Comparison of ENCODE assay signal across 13 mouse cellular contexts in genomic region chr12:80249539-80249938, GRCm38 (mm10). TPM values are rescaled to one million over a fixed set of nuclear protein-coding genes. Genes with fewer than 3 reads are reported as not detected.
A peak's percentile ranks its signal among the peaks of the same experiment; 100 is the strongest.
DNase-seq lines count a peak whose midpoint lies in the region; ATAC-seq and TF ChIP-seq lines count a peak whose summit lies in the region.
"Had no signal": no experiment of that assay in that cellular context is flagged by ENCODE, and none has a peak within 500 bp of the region (broad histone marks: within the 10 kb centered on the region; RNA-seq: fewer than 3 reads in every experiment).

No protein-coding gene starts in this region.

- no peak for TF ChIP-seq CTCF in gastrocnemius, adult 2 months (IDR thresholded peaks at IDR 0.05)
- no peak for TF ChIP-seq CTCF in heart, adult 2 months (IDR thresholded peaks at IDR 0.05)
- no peak for TF ChIP-seq CTCF in liver, postnatal 0 days (IDR thresholded peaks at IDR 0.05; ENCODE audit: low read depth)

- H3K4me1 ChIP-seq in heart, adult 2 months (ENCODE audit: control insufficient read depth, insufficient read depth, low read length) = peaks cover 25% of the 10 kb centered on the region
- peaks cover 18% of the 10 kb centered on the region for H3K4me1 ChIP-seq in liver, postnatal 0 days (ENCODE audit: insufficient read depth)
- peaks cover 9% of the 10 kb centered on the region for H3K4me1 ChIP-seq in hindbrain, embryonic 16.5 days (ENCODE audit: control insufficient read depth, insufficient read depth, low read depth, low read length)

- TF ChIP-seq POLR2A in heart, adult 2 months (IDR thresholded peaks at IDR 0.05; ENCODE audit: insufficient read depth, low read depth, low read length) = no peak

- no peak overlapping the region for H3K9ac ChIP-seq in heart, adult 2 months (ENCODE audit: low read depth, low read length)
- H3K9ac ChIP-seq in liver, postnatal 0 days (replicated peaks) = no peak overlapping the region
- H3K9ac ChIP-seq in hindbrain, embryonic 16.5 days (ENCODE audit: low read depth, low read length) = no peak overlapping the region
- H3K9ac ChIP-seq: midbrain, embryonic 12.5 days had no signal

- H3K27me3 ChIP-seq in heart, adult 2 months (ENCODE audit: control insufficient read depth, insufficient read depth, low read length) = no peaks in the 10 kb centered on the region
- H3K27me3 ChIP-seq in liver, postnatal 0 days (ENCODE audit: insufficient read depth, low read length) = no peaks in the 10 kb centered on the region
- H3K27me3 ChIP-seq in hindbrain, embryonic 16.5 days (replicated peaks; ENCODE audit: control insufficient read depth, insufficient read depth, low read length) = no peaks in the 10 kb centered on the region
- H3K27me3 ChIP-seq: midbrain, embryonic 12.5 days had no signal

- DNase-seq in gastrocnemius, adult 2 months = peak; percentile 36
- DNase-seq in gastrocnemius, postnatal 4 days (ENCODE audit: low spot score in 2 of 2) = no peak
- DNase-seq in heart, adult 2 months = peak in 1 of 2 experiments; percentile 43
- DNase-seq in heart, postnatal 25 days (ENCODE audit: low spot score) = peak; percentile 36
- DNase-seq in liver, postnatal 0 days = no peak
- no peak for DNase-seq in layer of hippocampus, postnatal 10 days (ENCODE audit: low spot score in 2 of 2)
- no peak for DNase-seq in right cerebral cortex, postnatal 10 days (ENCODE audit: low spot score in 2 of 2)
- DNase-seq: adrenal gland, adult 8-10 months; cerebellum, postnatal 25 days had no signal

- H3K4me3 ChIP-seq in gastrocnemius, adult 2 months = no peak overlapping the region
- H3K4me3 ChIP-seq in heart, adult 2 months = no peak overlapping the region
- no peak overlapping the region for H3K4me3 ChIP-seq in liver, postnatal 0 days (ENCODE audit: low read depth, low read length)
- no peak overlapping the region for H3K4me3 ChIP-seq in hindbrain, embryonic 16.5 days (ENCODE audit: low read length)
- H3K4me3 ChIP-seq: midbrain, embryonic 12.5 days had no signal

- peak overlapping the region; percentile 56 for H3K27ac ChIP-seq in gastrocnemius, adult 2 months
- peak overlapping the region; percentile 41 for H3K27ac ChIP-seq in heart, adult 2 months
- H3K27ac ChIP-seq in liver, postnatal 0 days (ENCODE audit: low read depth) = peak overlapping the region; percentile 66
- H3K27ac ChIP-seq in hindbrain, embryonic 16.5 days (ENCODE audit: low read depth, low read length) = no peak overlapping the region
- H3K27ac ChIP-seq: midbrain, embryonic 12.5 days had no signal

- TF ChIP-seq EP300 in heart, adult 2 months (IDR thresholded peaks at IDR 0.05; ENCODE audit: insufficient read depth, low read depth, low read length) = peak; percentile 47; the same call in 1 of the 2 replicates
- TF ChIP-seq EP300 in liver, postnatal 0 days (IDR thresholded peaks at IDR 0.05; ENCODE audit: low read depth) = no peak

- 29% methylated on average over 6 of the region's 6 CpGs for WGBS in heart, adult 2 months
- 64% methylated on average over 6 of the region's 6 CpGs for WGBS in liver, postnatal 0 days (ENCODE audit: insufficient replicate concordance)
- WGBS in hindbrain, embryonic 16.5 days = 78% methylated on average over 6 of the region's 6 CpGs

- no peak; the same call in 1 of the 2 replicates for ATAC-seq in liver, postnatal 0 days
- no peak for ATAC-seq in hindbrain, embryonic 16.5 days
- ATAC-seq: inflammation-experienced regulatory T-cells, adult 6 months; lung, postnatal 0 days had no signal

- no peaks in the 10 kb centered on the region for H3K9me3 ChIP-seq in liver, postnatal 0 days (ENCODE audit: low read length)
- H3K9me3 ChIP-seq in hindbrain, embryonic 16.5 days (ENCODE audit: control insufficient read depth, low read length) = no peaks in the 10 kb centered on the region
- H3K9me3 ChIP-seq: midbrain, embryonic 12.5 days had no signal

- peaks cover 3% of the 10 kb centered on the region for H3K79me2 ChIP-seq in heart, adult 2 months (replicated peaks; ENCODE audit: control insufficient read depth, insufficient read depth, low read length)

- H3K4me2 ChIP-seq in liver, postnatal 0 days (ENCODE audit: low read depth, low read length) = no peak overlapping the region
- no peak overlapping the region for H3K4me2 ChIP-seq in hindbrain, embryonic 16.5 days (ENCODE audit: low read length)
- H3K4me2 ChIP-seq: midbrain, embryonic 12.5 days had no signal

- intact Hi-C loops in gastrocnemius, adult 2 months (cut with DNase I) = no loop called here
- intact Hi-C loops in heart, adult 2 months (cut with DNase I) = no loop called here
- intact Hi-C loops in heart, postnatal 25 days (cut with DNase I) = loop anchor here (5.0 kb wide), 1 partner anchor 73 kb away; no protein-coding TSS in a partner anchor

- no peaks in the 10 kb centered on the region for H3K36me3 ChIP-seq in heart, adult 2 months (ENCODE audit: control insufficient read depth, insufficient read depth, low read length)
- no peaks in the 10 kb centered on the region for H3K36me3 ChIP-seq in liver, postnatal 0 days (replicated peaks; ENCODE audit: insufficient read depth, low read length)
- no peaks in the 10 kb centered on the region for H3K36me3 ChIP-seq in hindbrain, embryonic 16.5 days (ENCODE audit: control insufficient read depth, insufficient read depth, low read length)
- H3K36me3 ChIP-seq: midbrain, embryonic 12.5 days had no signal

RNA-seq across cellular contexts. Expression of gene Actn1, which starts 10.6 kb away (rescaled TPM):
- total RNA-seq in gastrocnemius, adult 2 months (2021) = 10 to 100 TPM in 1 of 2 experiments, 1 to 10 TPM in 1; 8.4 to 11.9 TPM
- 10 to 100 TPM; 46.3 to 57.4 TPM for total RNA-seq in gastrocnemius, postnatal 4 days (2021)
- 10 to 100 TPM; 30.6 to 31.7 TPM for total RNA-seq in heart, adult 2 months (2021)
- 29.0 and 31.1 TPM in 2 replicates for polyA plus RNA-seq in heart, adult 2 months (2012; rRNA removed)
- total RNA-seq in heart, postnatal 25 days (2021) = 10 to 100 TPM; 33.9 to 38.3 TPM
- polyA plus RNA-seq in liver, postnatal 0 days (2015; fragmentation: Nextera tagmentation; extraction: Ambion mirVana) = 7.7 and 8.4 TPM in 2 replicates
- 8.3 and 9.1 TPM in 2 replicates for polyA plus RNA-seq in hindbrain, embryonic 16.5 days (2015; fragmentation: Nextera tagmentation; extraction: Ambion mirVana)
- total RNA-seq in layer of hippocampus, postnatal 10 days (2021) = 10 to 100 TPM; 69.2 to 77.9 TPM

Comparison
In these comparisons a context has a peak if more than half of its experiments do, and no peak if none do; other contexts are left out.
1. DNase-seq: peak in gastrocnemius, adult 2 months (single experiment) and heart, postnatal 25 days (single experiment); none in gastrocnemius, postnatal 4 days (0 of 2), liver, postnatal 0 days (single experiment), layer of hippocampus, postnatal 10 days (0 of 2) and right cerebral cortex, postnatal 10 days (0 of 2).